Mouse (Mus musculus) liver, embryonic 16.5 days (tissue): Measurements from ENCODE around the gene Smad3. TPM values are rescaled to one million over a fixed set of nuclear protein-coding genes. Genes with fewer than 3 reads are reported as not detected.

Experiments used
- ATAC-seq: fragments of 200-750 bp; cut with Nextera tagmentation; 2 replicates; pipeline ENCODE4 v1.8.0; 2017; ENCODE audit warnings: low read depth, mild to moderate bottlenecking, moderate number of reproducible peaks, moderate library complexity
- H3K27ac ChIP-seq: fragments of 300-500 bp; sonication (generic); 2 replicates; pipeline ENCODE4 v1.5.1; 2014; ENCODE audit warnings: mild to moderate bottlenecking, low read length
- H3K27me3 ChIP-seq: fragments of 300-500 bp; sonication (generic); 2 replicates; pipeline ENCODE4 v1.6.1; 2014; ENCODE audit warnings: low read depth, low read length, mixed read lengths; ENCODE audit not compliant: control insufficient read depth, insufficient read depth
- H3K36me3 ChIP-seq: fragments of 300-500 bp; sonication (generic); 2 replicates; pipeline ENCODE4 v1.6.1; 2014; ENCODE audit warnings: mild to moderate bottlenecking; ENCODE audit not compliant: control insufficient read depth, insufficient read depth
- H3K4me1 ChIP-seq: fragments of 300-500 bp; sonication (generic); 2 replicates; pipeline ENCODE4 v1.6.1; 2014; ENCODE audit warnings: low read depth, low read length, mixed read lengths; ENCODE audit not compliant: control insufficient read depth
- H3K4me2 ChIP-seq: fragments of 300-500 bp; sonication (generic); 2 replicates; pipeline ENCODE4 v1.6.1; 2014; ENCODE audit warnings: low read depth, low read length, mixed read lengths
- H3K4me3 ChIP-seq: fragments of 300-500 bp; sonication (generic); 2 replicates; pipeline ENCODE4 v1.5.1; 2014; ENCODE audit warnings: low read depth, mild to moderate bottlenecking, low read length
- H3K9ac ChIP-seq: fragments of 300-500 bp; sonication (generic); 2 replicates; pipeline ENCODE4 v1.6.1; 2014; ENCODE audit warnings: low read depth, low read length
- H3K9me3 ChIP-seq: fragments of 300-500 bp; sonication (generic); replicated peaks from 2 replicates; pipeline ENCODE4 v1.6.1; 2016; ENCODE audit warnings: low read length; ENCODE audit not compliant: control insufficient read depth
- WGBS: fragments of 180-500 bp; shearing (Covaris S2); extraction: QIAGEN DNeasy Blood & Tissue Kit; methylation state at CpG from one replicate; pipeline ENCODE4 v1.1.7; 2014; ENCODE audit not compliant: insufficient replicate concordance; 5-methylcytosine and 5-hydroxymethylcytosine counted together
- polyA plus RNA-seq: library from polyadenylated mRNA; unstranded; fragments of >200 nt; fragmentation: Nextera tagmentation; extraction: Ambion mirVana; gene quantifications from 2 replicates; pipeline ENCODE4 v1.2.1, GENCODE M21; 2015

Smad3 gene
- polyA plus RNA-seq, 1 experiment from 2014 or later, result 2.7 TPM

DNA sequence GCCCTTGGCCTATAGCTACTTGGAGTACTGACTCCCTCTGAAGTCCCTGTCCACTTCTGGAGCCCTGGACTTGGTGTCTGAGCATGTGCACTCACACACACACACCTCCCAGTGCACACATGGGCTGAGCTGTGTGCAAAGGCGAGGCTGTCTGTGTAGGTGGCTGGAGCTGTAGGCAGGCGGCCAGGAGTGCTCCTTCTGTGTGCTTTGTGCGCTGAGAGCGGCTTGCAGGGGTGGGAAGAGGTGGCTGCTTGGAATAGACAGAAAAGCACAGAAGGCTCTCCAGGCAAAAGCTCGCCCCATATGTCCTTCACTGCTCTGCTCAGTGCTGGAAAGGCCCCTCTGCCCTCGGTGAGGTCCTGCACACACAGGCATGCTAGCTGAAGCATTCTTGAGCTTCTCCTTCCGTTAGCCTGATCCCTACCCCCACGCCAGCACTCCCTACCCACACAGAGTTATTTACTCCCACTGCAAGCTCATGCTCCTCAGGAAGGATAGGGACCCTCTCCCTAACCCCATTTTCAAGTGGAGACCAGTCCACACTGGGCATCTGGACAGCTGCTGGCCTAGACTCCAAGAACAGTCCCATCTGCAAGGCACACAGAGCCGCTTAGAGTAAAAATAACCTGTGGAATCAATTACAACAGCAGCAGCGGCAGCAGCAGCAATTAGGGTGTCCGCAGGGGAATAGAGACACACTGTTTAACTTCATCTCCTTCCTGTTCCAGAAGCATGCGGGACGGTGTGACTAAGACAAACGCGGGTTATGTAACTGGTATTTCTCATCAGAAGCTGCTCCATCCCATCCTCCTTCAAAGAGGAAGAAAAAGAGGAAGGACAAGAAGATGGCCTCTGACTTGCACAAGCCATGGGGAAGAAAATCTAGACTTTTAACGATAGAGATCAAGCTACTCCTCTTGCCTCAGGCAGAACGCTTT, 22.4 kb upstream of the Smad3 start:
- peak overlapping the region; percentile 34 for H3K27ac ChIP-seq
- ATAC-seq, result 0 out of 2 replicates have a peak, but pooled peaks have one; percentile 14
- no peak overlapping the region for H3K9ac ChIP-seq
- H3K27me3 ChIP-seq, result no peaks in the 10 kb centered on the region
- WGBS, result 33% methylated on average over 17 of the region's 17 CpGs
- H3K4me1 ChIP-seq, result peaks cover 43% of the 10 kb centered on the region
- H3K36me3 ChIP-seq, result no peaks in the 10 kb centered on the region
- no peaks in the 10 kb centered on the region for H3K9me3 ChIP-seq
- no peak overlapping the region for H3K4me2 ChIP-seq
- H3K4me3 ChIP-seq, result no peak overlapping the region

DNA sequence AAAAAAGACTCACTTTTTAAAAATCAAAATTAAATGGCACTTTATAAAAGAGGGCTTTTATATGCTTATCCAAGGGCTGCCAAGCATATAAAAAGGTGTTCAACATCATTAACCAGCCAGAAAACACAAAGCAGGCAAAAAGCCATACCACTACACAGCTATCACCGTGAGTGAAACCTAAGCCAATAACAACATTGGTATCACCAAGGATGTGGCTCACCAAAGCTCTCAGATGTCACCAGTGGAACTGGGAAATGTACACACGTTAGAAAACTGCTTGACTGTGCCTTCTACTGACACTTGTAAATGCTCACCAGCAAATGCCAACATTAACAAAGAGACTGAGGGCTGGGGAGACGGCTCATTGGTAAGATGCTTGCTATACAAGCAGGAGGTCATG, 18.9 kb upstream of the Smad3 start:
- WGBS, result 65% methylated on average over 3 of the region's 3 CpGs
- H3K4me3 ChIP-seq, result no peak overlapping the region

DNA sequence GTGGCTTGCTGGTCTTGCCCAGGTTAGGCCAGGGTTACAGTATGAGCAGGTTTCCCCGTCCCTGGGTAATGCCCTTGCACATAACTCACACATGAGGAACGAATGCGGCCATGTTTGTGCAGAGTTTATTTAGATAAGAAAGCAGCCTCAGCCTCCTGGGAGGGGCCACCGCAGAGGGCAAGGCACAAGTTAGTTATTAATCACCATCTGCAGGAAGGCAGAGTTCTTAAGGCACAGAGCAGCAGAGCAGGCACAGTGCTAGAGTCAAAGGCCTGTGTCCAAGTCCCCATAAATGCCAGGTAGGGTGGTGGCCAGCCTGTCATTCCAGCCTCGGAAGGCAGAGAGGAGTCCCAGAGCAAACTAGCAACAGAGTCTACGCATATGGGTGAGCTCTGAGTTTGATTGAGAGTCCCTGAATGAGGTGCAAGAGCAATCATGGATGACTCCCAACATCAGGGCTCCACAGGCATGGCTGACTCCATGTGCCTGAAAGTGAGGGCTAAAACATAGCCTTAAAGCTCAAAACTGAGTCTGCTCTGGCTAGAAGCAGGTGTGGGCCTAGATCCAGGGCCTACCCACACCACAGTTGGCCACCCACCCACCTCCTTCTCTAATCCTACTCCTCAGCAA, 17.2 kb upstream of the Smad3 start:
- Histone ChIP-seq H3K27ac (peak overlapping the region; percentile 56), H3K9me3 (no peaks in the 10 kb centered on the region), H3K4me1 (peaks cover 21% of the 10 kb centered on the region), H3K9ac (no peak overlapping the region), H3K36me3 (no peaks in the 10 kb centered on the region), H3K4me3 (no peak overlapping the region), H3K27me3 (no peaks in the 10 kb centered on the region), H3K4me2 (peak overlapping the region; percentile 39)
- peak; percentile 83 for ATAC-seq
- WGBS, result 33% methylated on average over 6 of the region's 6 CpGs

More for the DNA sequence above, 18.9 kb upstream of the Smad3 start:
- Histone ChIP-seq H3K9ac (no peak overlapping the region), H3K4me2 (no peak overlapping the region), H3K9me3 (no peaks in the 10 kb centered on the region), H3K27me3 (no peaks in the 10 kb centered on the region), H3K4me1 (peaks cover 33% of the 10 kb centered on the region), H3K27ac (no peak overlapping the region), H3K36me3 (no peaks in the 10 kb centered on the region)
- no peak for ATAC-seq

DNA sequence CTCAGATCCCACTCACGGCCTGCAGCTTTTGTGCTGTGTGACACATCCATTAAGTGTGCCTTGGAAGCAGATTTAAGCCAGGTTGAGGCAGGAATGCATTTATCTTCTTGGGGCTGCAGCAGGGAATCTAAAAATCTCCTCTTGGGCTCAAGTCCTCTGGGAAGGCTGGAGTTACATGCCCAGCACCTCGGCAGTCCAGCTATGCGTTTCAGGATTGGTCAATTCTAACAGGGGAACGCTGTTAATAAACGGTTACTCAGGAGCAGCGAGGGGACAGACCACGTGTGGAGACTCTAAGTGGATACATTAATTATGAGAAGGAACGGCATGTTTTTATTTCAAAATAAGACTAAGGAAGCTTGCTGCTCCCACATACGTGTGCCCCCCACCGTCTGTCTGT, 14.7 kb upstream of the Smad3 start:
- no peak overlapping the region for H3K4me3 ChIP-seq
- 69% methylated on average over 10 of the region's 10 CpGs for WGBS
- H3K27me3 ChIP-seq, result no peaks in the 10 kb centered on the region
- no peaks in the 10 kb centered on the region for H3K9me3 ChIP-seq
- no peak overlapping the region for H3K9ac ChIP-seq
- H3K4me2 ChIP-seq, result no peak overlapping the region
- no peak for ATAC-seq
- peaks cover 15% of the 10 kb centered on the region for H3K4me1 ChIP-seq
- H3K27ac ChIP-seq, result no peak overlapping the region
- no peaks in the 10 kb centered on the region for H3K36me3 ChIP-seq

DNA sequence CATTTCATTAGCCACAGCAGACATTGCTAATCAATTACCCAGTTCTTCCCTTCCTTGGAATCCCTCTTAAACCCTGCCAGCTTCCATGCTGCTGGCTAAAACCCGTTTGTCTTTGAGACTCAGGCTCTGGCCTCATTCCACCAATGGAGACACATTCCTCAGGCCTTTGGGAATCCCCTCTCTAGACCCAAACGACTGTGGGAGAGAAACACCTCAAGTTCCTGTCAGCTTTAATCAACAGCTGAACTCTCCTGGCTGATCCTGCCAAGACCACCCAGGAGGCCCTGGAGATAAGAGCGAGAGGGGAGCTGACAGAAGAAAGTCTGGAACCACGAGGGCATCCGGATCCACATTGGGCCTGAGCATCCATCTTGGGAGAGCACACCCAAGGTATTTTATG, 13.9 kb upstream of the Smad3 start:
- 41% methylated on average over 5 of the region's 5 CpGs for WGBS
- H3K36me3 ChIP-seq, result no peaks in the 10 kb centered on the region
- H3K4me3 ChIP-seq, result no peak overlapping the region
- no peak overlapping the region for H3K4me2 ChIP-seq
- no peaks in the 10 kb centered on the region for H3K27me3 ChIP-seq
- no peaks in the 10 kb centered on the region for H3K9me3 ChIP-seq
- peaks cover 15% of the 10 kb centered on the region for H3K4me1 ChIP-seq
- H3K27ac ChIP-seq, result no peak overlapping the region
- no peak for ATAC-seq
- H3K9ac ChIP-seq, result no peak overlapping the region

DNA sequence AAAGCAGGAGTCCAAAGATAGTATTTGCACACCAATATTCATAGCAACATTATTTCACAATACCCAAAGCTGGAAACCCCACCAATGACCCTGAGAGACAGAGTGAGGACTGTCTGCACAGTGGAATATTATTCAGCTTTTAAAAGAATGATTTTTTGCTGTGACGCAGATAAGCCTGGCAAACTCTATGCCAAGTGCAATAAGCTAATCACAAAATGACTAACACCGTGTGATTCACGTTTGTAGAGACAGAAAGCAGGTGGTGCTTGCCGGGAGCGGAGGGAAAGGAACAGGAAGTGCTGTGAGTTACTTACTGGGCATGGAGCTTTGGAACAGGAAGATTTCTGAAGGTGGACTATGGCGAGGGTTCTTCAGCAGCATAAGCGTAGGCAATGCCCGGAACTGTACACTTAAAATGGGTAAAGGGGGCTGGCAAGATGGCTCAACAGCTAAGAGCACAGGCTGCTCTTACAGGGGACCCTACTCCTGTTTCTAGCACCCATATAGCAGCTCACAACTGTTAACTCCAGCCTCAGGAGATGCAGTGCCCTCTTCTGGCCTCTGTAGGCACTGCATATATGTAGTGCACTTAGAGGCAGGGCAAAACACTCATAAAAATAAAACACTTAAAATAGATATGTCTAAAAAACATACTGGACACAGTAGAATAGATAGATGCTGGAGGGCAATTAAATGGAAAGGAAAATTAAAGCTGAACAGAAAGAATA, 3.7 kb upstream of the Smad3 start:
- Histone ChIP-seq H3K27me3 (no peaks in the 10 kb centered on the region), H3K9me3 (peaks cover 4% of the 10 kb centered on the region; the same call in 1 of the 2 replicates), H3K27ac (no peak overlapping the region), H3K4me3 (no peak overlapping the region), H3K9ac (no peak overlapping the region), H3K4me1 (peaks cover 26% of the 10 kb centered on the region), H3K36me3 (no peaks in the 10 kb centered on the region), H3K4me2 (no peak overlapping the region)
- 85% methylated on average over 8 of the region's 8 CpGs for WGBS
- ATAC-seq, result no peak

DNA sequence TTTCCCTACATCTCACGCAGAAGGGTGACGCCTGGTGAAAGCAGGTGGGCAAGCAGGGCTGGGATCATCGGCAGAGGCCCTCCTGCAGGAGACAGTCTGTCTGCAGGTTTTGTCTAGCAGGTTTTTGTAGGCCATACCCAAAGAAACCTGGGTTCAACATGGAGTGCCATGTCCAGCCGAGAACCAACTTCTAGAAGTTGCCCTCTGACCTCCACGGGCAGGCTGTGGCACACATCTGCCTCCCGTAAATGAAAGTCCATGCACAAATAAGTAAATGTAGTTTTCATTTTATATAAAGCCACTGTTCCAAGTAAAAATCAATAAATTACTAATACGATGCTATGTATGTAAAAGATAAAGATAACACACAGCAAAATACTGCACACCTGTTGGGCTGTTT, 3.0 kb upstream of the Smad3 start:
- Histone ChIP-seq H3K27me3 (no peaks in the 10 kb centered on the region), H3K4me2 (no peak overlapping the region), H3K27ac (peak overlapping the region; percentile 33), H3K9me3 (peaks cover 4% of the 10 kb centered on the region; the same call in 1 of the 2 replicates), H3K4me3 (no peak overlapping the region), H3K4me1 (peaks cover 33% of the 10 kb centered on the region), H3K9ac (no peak overlapping the region), H3K36me3 (no peaks in the 10 kb centered on the region)
- 86% methylated on average over 7 of the region's 7 CpGs for WGBS
- no peak for ATAC-seq

DNA sequence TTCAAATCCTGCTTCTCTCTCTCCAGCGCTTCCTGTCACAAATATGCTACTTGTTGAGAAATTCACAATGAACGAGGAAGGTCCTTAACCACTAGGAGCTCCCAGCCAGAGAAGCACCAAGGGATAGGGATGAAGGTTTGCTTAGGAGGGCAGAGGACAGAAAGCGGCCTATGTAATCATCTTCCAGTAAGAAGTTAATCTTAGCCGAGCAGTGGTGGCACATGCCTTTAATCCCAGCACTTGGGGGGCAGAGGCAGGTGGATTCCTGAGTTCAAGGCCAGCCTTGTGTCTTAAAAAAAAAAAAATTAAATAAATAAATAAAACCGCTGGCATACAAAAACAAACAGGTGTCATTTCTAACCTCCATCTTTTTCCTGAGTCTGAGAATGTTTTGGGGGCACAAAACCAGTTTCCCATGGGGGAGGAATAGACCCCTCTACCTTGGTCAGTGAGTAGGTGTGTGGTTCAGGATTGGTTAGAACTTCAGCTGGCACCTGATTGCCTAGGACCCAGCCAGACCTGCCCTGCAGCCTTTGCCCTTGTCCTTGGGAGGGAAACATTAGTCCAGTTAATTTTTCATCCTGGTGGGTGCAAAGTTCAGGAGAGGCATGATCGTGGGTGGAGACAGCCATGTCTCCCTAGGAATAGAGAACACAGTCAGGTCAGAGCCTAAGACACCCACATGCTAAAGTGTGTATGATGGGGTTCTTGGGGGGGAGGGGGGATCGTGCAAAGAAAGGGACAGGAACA, 2.4 kb upstream of the Smad3 start:
- Histone ChIP-seq H3K9me3 (peaks cover 4% of the 10 kb centered on the region; the same call in 1 of the 2 replicates), H3K4me1 (peaks cover 39% of the 10 kb centered on the region), H3K27ac (peak overlapping the region; percentile 94), H3K27me3 (no peaks in the 10 kb centered on the region), H3K4me3 (no peak overlapping the region), H3K9ac (no peak overlapping the region), H3K4me2 (peak overlapping the region; percentile 99; the same call in 1 of the 2 replicates), H3K36me3 (no peaks in the 10 kb centered on the region)
- peak; percentile 22 for ATAC-seq
- 57% methylated on average over 7 of the region's 7 CpGs for WGBS
